Mouse (Mus musculus): Measurements from ENCODE around the gene Cacng1.

Gene Cacng1

DNA sequence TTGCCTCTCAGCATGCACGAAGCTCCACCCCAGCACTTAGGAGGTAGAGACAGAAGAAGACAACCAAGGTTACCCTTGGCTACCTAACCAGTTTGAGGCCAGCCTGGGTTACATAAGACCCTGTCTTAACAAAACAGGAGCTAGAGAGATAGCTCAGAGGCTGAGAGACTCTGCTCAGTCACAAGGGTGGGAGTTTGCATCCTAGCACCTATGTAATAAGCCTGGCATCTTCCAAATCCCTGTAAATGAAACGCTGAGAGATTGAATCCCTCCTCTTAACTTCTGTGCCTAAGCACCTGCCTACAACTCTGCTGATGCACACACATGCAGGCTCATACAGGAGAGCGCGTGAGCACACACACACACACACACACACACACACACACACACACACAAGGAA, 55.9 kb downstream of the Cacng1 start:
- DNase-seq (ENCODE audit: low read depth in 2 of 2, low spot score in 2 of 2): no peak

DNA sequence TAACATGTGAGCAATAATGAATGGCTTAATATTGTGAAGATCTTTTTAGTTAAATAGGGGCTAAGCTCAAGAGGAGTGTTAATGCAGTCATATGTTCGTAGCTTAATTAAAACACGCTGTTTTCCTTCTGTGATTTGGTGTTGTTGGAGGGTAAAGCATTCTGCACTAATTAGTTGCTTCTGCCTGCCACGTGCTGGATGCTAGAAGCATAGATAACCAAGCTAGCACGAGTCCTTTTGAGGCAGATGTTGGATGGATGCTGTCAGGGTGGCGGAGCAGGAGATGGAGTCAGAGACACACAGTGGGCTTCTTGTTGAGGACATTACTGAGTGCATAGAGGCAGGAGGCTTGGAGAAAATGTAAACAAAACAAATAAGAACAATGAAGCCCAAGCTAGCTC, 59.2 kb downstream of the Cacng1 start:
- no peak for DNase-seq (ENCODE audit: low read depth in 2 of 2, low spot score in 2 of 2)

DNA sequence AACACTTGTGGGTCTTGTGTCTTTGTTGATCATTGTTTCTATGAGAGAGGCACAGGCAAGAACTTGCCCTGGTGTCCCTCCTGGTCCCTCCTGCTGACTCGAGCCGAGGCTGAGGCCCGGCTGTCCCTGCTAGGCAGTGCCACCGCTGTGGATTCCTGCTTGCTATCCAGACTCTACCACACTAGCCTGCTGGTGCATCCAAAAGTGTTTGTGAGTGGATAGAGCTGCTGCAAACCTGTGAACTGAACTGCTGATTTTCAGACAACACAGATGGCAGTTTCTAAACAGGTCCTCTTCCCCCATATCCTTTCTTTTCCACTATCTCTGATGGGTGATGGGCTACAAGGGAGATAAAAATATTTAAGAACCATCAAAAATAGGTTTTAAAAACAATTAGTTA, 60.8 kb downstream of the Cacng1 start:
- DNase-seq (ENCODE audit: low read depth in 2 of 2, low spot score in 2 of 2): no peak
